Mouse (Mus musculus): ENCODE measurements around the gene Hoxb3.

Hoxb3 gene

DNA sequence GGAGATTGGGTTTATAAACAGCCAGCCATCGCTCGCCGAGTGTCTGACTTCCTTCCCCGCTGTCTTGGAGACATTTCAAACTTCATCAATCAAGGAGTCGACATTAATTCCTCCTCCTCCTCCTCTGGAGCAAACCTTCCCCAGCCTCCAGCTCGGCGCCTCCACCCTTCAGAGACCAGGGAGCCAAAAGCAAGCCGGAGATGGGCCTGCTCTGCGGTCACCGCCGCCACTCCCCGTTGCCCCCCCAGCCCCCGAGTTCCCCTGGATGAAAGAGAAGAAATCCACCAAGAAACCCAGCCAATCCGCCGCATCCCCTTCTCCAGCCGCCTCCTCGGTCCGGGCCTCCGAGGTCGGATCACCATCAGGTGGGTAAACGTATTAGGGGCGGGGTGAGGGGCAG lies 28.7 kb downstream of the Hoxb3 start:
- DNase-seq (ENCODE audit: low read depth, low spot score): no peak

DNA sequence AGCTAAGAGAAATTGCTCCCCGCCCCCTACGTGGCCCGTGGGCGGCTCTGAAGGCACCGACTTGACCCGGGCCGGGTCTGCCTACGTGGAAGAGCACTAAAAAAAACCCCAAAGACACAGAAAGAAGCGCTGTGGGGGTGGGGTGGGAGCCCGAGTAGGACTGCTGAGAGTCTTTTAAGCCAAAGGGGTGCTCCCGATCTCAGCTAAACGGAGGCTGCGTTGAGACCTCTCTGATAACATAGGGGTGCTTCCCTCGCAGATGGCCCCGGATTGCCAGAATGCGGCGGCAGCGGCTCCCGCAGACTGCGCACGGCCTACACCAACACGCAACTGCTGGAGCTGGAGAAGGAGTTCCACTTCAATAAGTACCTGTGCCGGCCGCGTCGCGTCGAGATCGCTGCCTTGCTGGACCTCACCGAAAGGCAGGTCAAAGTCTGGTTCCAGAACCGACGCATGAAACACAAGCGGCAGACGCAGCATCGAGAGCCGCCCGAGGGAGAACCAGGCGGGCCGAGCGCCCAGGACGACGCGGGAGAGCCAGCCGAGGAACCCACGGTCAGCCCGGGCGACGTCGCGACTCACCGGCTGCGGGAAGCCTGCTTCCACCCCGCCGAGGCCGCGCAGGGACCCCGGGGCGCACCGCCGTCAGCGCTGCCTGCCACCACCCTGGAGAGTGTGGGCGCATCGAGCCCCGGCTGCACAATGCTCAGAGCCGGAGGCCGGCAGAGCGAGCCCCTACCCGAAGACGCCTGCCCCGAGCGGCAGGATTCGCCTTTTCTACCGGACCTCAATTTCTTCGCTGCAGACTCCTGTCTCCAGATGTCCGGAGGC lies 29.8 kb downstream of the Hoxb3 start:
- DNase-seq (ENCODE audit: low read depth, low spot score): no peak

DNA sequence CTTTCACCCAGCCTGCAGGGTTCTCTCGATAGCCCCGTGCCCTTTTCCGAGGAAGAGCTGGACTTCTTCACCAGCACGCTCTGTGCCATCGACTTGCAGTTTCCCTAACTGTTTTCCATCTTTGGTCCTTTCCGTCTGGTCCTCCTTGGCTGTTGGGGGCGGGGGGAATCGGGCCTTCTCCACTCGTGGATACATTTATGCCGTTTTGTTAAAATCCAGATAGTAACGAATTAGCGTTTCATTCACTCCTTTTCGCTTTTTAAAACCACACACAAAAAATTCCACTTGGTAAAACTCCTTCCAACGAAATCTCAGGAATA lies 30.4 kb downstream of the Hoxb3 start:
- no peak for DNase-seq (ENCODE audit: low read depth, low spot score)

DNA sequence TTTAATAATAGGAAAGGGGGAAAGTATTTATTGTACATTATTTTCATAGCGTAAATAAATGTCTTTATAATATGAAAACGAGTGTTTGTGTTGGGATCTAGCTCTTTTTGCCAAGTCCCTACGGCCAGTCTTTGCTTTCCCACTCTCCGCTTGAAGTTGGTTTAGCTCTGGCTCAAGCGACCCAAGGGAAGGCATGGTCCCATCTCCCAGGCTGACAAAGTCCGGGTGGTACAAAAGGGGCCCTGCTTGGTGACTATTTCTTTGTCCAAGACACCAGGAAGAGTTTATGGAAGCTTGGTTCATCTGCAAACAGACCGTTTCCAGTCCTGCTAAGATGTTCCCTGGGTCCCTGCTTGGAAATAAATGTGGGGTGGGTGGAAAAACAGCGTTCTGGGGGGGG lies 30.8 kb downstream of the Hoxb3 start:
- no peak for DNase-seq (ENCODE audit: low read depth, low spot score)

DNA sequence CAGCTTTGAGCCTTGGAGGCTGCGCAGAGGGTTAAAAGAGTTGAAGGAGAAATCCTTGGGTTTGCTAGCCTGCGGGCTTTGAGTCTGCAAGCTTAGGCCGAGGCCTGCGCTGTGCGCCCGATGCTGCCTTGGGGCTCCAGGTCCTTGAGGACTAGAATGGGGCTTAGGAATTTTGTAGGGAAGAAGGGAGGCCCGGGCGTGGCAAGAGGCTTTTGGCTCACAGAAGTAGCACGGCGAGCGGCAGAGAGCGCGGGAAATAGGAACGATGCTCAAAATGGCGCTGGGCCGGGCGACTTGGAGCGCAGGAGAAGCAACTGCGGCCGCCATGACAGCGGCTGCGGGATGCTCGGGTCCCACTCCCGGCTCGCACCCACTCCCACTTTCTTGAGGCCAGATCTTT lies 31.2 kb downstream of the Hoxb3 start:
- DNase-seq (ENCODE audit: low read depth, low spot score): no peak

DNA sequence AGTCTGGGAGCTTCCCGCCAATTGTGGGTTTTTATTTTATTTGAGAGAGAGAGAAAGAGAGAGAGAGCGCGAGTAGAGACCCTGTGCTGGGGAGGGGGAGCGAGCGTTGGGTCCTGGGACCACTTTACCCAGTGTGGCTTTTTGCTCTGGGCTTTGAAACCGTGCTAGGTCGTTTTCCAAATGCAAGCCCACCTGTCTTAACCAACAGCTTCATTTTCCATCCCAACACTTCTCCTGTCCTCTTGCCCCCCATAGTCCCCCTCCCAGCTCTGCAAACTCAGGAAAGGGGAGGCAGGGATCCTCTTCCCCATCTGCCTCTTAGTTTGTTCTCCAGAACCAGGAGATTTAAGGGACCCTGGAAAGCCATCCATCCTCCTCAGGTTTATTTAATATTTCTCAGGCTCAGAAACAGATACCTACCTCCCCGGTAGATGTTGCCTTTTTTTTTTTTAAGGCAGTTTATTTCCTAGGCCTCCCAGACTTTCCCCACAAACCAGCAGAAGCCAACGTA lies 31.7 kb downstream of the Hoxb3 start:
- no peak for DNase-seq (ENCODE audit: low read depth, low spot score)

DNA sequence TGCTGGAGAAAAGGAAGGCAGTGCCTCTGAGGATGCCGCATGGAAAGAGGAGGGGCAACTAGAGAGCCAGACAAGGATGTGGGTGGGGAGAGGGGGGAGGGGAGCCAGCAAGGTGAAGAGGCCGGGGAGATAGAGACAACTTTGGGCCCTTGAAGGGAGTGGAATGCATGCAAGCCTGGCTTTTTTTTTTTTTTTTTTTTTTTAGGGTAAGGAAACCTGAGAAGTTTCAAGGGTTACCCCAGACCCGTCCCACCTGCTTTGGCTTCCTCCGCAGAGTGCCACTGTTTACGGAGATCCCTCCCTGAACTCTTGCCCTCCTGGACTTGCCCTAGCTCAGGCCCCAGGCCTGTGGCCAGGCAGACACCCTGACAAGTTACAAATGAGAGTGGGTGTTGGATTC lies 40.7 kb downstream of the Hoxb3 start:
- DNase-seq (ENCODE audit: low read depth, low spot score): no peak

DNA sequence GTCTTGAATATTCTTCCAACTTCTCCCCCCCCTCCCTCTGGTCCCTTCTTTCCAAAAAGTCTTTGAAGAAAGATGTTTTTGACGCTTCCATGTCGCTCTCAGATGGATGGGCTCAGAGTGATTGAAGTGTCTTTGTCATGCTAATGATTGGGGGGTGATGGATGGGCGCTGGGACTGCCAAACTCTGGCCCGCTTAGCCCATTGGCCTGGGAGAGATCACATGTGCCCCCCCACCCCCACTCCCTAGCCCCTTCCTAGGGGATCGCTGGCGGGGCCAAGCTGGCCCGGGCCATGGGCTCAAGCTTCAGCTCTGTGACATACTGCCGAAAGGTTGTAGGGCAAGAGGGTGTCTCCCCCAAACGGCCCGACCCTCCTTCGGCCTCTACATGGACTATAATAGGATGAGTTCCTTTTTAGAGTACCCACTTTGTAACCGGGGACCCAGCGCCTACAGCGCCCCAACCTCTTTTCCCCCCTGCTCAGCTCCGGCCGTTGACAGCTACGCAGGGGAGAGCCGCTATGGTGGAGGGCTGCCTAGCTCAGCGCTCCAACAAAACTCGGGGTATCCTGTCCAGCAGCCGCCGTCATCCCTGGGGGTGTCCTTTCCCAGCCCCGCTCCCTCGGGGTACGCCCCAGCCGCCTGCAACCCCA lies 42.4 kb downstream of the Hoxb3 start, which contains the start of gene Hoxb1:
Hoxb1 (plus strand) TSS at position 312 of the 651 bp plus-strand sequence.
- DNase-seq (ENCODE audit: low read depth, low spot score): no peak

DNA sequence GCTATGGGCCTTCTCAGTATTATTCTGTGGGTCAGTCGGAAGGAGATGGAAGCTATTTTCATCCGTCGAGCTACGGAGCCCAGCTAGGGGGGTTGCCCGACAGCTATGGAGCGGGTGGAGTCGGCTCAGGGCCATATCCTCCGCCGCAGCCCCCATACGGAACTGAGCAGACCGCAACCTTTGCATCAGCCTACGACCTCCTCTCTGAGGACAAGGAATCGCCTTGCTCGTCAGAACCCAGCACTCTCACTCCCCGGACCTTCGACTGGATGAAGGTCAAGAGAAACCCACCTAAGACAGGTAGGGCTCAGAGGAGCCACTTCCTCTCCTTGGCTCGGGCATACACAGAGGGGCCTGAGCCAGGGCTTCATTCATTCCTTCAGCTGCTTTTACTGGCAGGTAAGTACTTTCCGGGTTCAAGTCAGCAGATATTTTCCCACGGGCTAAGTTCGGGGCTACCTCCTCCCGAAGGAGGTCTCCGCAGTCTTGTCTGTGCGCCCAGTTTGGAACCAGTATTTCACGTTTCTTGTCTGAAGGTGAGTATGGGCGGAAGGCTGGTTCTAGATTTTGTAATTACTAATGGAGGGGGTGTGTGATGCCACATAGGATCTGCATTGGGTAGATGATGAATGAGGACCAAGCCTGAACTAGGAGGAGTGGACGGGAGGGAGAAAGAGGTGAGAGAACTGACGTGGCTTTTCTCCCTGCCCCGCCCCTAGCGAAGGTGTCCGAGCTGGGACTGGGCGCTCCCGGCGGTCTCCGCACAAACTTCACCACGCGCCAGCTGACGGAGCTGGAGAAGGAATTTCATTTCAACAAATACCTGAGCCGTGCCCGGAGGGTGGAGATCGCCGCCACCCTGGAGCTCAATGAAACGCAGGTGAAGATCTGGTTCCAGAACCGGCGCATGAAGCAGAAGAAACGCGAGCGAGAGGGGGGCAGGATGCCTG lies 43.2 kb downstream of the Hoxb3 start:
- DNase-seq (ENCODE audit: low read depth, low spot score): no peak

DNA sequence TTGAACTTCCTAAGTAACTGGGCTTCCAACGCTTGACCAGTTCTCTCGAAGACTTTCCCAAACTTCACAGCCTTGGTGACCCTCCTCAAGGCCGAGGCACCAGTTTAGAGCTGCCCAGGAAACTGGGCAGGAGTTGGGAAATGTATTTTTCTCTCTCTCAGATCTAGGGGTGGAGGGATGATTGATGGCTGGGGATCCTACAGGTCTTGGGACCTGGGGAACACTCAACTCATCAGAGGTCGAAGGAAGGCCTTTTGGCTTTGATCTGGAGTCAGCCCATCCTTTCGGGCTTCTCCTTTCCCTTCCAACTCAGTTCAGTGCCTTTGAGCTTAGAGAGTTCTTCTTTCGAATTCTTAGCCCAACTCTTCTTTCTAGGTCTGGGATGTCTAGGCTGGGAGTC lies 44.0 kb downstream of the Hoxb3 start:
- no peak for DNase-seq (ENCODE audit: low read depth, low spot score)

DNA sequence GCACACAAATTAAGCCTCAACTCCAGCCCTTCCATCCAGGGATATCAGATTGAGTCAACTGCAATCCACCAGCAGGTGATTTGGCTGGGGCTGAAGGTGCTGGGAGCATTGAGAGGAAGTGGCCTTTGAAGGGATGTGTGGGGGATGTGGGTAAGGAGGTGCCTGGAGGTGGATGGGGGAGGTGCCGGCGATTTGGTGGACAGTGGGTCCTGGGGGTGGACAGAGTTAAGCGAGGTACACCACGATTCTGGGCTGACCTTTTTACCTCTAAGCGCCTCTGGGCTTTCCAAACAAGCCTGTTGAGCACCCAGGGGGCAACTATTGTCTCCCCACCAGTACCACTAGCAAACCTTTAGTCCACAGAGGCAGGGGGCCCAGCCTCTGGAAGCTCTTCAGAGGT lies 45.6 kb downstream of the Hoxb3 start:
- DNase-seq (ENCODE audit: low read depth, low spot score): no peak

DNA sequence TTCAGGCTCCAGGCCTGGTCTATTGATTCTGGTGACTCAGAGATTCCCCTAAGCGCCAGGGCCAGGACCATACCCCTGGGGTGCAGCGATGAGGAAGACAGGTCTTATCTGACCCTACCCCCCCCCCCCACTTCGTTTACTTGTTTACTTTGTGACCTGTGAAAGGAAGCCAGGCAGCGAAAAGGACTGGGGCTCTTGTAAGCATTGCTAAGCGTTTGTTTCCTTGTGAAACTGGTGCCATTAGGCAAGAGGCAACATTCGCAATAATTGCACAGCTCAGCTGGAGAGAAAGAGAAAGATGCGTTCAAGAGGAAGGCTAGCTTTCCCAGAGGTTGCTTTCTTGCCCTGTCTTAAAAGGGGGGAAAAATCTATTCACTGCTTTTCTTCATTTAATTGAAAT lies 46.0 kb downstream of the Hoxb3 start:
- no peak for DNase-seq (ENCODE audit: low read depth, low spot score)

DNA sequence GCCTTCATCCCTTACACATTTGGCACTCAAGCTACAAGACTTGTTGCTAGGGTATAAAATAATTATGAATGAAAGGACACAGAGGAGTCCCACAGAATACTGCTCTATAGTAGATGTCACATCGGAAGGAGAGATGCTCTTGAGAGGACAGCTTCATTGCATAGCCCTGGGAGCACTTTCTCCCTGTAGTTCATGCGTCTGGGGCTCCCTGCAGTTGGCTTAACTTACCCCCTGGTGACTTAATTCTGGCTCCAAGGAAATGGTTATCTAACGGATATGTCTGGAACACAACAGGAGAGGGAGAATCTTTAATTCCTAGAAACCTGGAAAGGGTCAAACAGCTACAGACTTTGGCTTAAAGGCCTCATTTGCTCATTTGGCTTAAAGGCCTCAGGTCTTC lies 48.6 kb downstream of the Hoxb3 start:
- no peak for DNase-seq (ENCODE audit: low read depth, low spot score)

DNA sequence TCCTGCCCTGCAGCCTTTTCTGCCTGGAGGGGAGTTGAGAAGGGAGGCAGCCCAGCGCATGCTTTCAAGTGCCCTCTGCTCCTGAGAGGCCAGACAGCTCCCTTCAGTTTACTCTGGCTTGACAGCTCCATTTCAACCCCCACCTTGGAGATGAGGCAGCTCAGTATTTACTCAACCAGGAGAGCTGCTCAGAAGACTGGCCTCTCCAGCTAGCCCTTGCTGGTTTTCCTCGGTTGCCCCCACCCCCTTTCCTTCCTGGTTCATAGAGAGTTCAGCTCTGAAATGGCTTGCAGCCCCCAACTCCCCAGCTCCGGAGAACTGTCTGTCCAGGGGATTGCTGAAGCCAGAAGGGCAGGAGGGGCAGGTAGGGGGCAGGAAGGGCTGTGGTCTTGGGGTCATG lies 49.4 kb downstream of the Hoxb3 start:
- DNase-seq (ENCODE audit: low read depth, low spot score): no peak

DNA sequence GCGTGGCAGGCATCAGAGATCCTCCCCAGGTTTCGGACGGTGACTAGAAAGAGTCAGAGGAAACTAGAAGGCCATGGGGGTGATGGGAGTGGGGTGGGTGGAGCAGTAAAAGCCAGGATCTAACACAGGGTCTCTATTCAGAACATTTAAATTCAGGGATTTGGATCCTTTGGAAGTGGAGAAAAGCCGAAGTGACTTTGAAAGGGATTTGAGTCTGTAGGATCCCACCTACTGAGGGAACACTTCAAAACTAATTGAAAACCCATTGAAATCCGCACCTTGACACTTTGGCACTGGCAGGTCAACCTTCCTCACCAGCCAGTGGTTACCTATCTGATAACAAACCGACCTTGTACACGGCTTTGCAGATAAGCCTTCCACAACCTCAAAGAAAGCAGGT lies 51.7 kb downstream of the Hoxb3 start:
- DNase-seq (ENCODE audit: low read depth, low spot score): no peak

DNA sequence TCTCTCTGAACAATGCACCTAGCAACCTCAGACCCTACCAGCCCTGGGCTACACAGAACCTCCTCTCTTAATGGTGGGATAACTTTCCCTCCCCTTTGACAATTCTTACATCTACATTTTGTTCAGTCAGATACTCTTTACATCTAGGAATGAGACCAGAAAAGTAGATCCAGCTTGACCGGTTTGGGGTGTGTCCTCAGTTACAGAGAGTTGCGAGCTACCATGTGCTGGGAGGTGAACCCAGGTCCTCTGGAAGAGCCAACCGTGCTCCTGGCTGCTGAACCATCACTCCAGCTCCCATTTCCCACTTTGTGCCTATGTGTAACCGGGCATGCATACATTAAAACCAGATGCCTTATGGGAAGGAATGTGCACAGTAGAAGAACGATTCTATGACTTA lies 60.3 kb downstream of the Hoxb3 start:
- no peak for DNase-seq (ENCODE audit: low read depth, low spot score)

DNA sequence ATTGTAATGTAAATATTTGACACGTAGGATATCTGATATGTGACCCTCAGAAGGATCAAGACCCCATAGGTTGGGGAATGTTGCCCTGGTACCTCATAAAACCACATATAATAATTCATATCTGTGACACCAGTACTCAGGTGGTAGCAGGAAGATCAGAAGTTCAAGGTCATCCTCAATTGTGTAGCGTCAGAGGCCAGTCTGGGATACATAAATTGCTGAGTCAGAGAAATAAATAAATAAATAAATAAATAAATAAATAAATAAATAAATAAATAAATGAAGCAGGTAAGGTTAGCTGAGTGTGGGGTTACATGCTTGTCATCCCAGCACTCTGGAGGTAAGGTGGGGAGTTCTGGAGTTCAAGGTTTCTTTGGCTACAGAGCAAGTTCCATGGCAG lies 64.5 kb downstream of the Hoxb3 start:
- no peak for DNase-seq (ENCODE audit: low read depth, low spot score)

DNA sequence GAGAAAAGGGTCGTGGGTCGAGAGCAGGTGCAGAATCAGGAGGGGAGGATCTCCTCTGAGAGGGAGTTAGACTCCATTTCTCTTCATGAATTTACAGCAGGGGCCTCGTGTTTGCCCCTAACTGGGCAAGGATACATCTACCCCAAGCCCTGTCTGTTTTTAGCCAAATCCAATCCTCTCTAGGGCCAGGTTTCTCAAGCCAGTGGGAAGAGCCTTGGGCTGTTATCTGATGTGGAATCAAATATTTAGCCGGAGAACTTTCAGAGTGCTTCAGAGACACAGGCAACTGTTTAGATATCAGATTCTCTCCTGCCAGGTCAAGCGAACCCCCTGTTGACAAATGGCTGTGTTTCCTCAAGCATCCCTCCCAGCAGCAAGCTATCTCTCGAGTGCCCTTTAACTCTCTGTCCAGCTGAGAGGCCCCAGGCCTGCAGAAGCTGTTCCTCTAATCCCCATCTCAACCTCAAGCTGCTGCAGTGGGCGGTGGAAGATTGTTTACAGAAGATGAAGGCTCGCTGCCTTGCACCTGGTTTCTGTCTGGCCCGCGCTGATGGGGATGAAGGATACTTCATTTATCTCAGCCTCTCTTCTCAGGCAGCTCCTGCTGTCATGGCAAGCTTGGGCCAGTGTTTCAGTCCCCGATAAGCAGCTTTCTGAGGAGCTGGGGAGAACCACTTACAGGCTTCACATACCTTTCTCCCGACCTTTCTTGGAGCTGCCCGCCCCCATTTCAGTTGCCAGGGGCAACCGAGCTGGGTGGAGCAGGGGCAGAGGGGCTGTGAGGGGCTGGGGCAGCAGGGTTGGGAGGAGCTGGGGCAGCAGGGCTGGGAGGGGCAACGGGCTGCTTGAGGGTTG lies 73.9 kb downstream of the Hoxb3 start:
- DNase-seq (ENCODE audit: low read depth, low spot score): no peak

Data from embryo, embryonic 11.5 days (tissue).